Mouse (Mus musculus) left cerebral cortex, adult 2 months (tissue): Measurements from ENCODE around the gene Ints5. TPM values are rescaled to one million over a fixed set of nuclear protein-coding genes. Genes with fewer than 3 reads are reported as not detected.
A peak's percentile ranks its signal among the peaks of the same experiment; 100 is the strongest.
"Not testable (repeated sequence)": the region's sequence is repeated elsewhere in the genome, so short reads cannot be mapped to it uniquely, and the experiment has no call there.

Source experiments
- DNase-seq, 2 experiments: peaks; one replicate each; pipeline ENCODE4 v3.0.0; 2021 to 2022; ENCODE audit warnings: low spot score in 2 of 2, mixed read lengths in 1 of 2; ENCODE audit errors: extremely low spot score in 1 of 2
- H3K27ac ChIP-seq: fragments of 200-600 bp; 2 replicates; pipeline ENCODE4 v1.8.1; 2022
- H3K4me3 ChIP-seq: fragments of 200-600 bp; 2 replicates; pipeline ENCODE4 v1.8.1; 2022
- CTCF ChIP-seq: fragments of 200-600 bp; IDR thresholded peaks from 2 replicates; pipeline ENCODE4 v1.8.1; 2022; ENCODE audit warnings: antibody characterized with exemption, mild to moderate bottlenecking, moderate library complexity
- intact Hi-C: fragments of 180-260 bp; cut with DNase I; formaldehyde crosslinking; loops from one replicate; pipeline ENCODE4 v1.15.1; 2025
- long read RNA-seq, 2 experiments: library from polyadenylated mRNA; stranded (forward); transcript quantifications; one replicate each; pipeline ENCODE4 v2.0.0; 2021; ENCODE audit warnings: borderline mapping rate in 2 of 2
- total RNA-seq, 2 experiments: library from RNA; stranded (reverse); gene quantifications; 2 replicates each; pipeline ENCODE4 v1.2.3; 2021

Gene Ints5
- total RNA-seq: 10 to 100 TPM; 21.7 to 22.9 TPM
- long read RNA-seq, experiment 1, transcript Ints5-201 (2 exons, 3,274 nt): major isoform, 12 of 20 reads
- long read RNA-seq, experiment 1, partial matches to known transcripts: 8 of 20 reads
- long read RNA-seq, experiment 1, other reads (novel, unspliced or antisense): 0 of 20 reads
- long read RNA-seq, experiment 2, partial matches to known transcripts: 3 of 7 reads
- long read RNA-seq, experiment 2, other reads (novel, unspliced or antisense): 0 of 7 reads

DNA sequence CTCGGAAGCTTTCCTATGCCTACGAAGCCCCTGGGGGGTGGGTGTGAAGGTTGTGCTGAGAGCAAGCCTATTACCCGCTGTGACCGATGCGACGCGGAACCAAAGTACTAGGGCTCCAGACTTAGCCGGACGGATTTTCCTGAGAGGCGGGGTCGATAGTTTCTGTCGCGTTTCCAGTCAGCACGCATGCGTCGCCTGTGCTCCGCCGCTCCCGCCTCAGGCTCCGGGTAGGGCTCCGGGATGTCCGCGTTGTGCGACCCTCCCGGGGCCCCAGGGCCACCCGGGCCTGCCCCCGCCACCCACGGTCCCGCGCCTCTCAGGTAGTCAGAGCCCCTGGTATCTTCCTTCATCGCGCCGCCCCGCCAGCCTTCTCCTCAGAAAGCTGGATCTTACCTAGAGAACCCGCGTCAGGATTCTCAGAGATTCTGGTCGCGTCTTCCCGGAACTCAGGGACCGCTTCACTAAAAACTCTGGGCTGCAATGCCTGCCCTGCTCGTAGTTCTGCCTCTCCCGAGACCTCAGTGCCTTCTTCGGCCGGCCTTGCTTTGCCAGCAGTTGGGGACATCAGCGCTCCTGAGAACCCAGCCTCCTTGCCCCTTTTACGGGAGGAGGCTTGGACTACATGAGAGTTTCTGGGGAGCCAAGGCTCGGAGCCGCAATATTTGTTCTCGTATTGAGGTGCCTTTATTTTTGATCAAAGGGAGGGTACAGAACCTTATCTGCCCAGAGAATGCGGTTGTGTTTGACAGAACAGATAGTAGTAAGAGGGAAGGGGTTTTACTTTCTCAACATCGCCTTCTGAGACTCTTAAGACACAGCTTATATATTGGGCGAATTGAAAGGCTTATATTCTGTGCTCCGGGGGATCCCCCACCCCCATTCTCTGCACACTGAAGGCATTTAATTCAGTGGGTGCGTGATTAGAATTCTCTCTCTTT lies at the start of gene Ints5:
TSS of gene Ints5 (plus strand) at position 177 of the 938 bp plus-strand sequence.
- TF ChIP-seq CTCF: no peak
- DNase-seq: peak; percentile 85 to 88
- Histone ChIP-seq H3K4me3 (peak within 1 kb of the TSS; percentile 56), H3K27ac (peak within 1 kb of the TSS; percentile 81)
- intact Hi-C loops: no loop called here

DNA sequence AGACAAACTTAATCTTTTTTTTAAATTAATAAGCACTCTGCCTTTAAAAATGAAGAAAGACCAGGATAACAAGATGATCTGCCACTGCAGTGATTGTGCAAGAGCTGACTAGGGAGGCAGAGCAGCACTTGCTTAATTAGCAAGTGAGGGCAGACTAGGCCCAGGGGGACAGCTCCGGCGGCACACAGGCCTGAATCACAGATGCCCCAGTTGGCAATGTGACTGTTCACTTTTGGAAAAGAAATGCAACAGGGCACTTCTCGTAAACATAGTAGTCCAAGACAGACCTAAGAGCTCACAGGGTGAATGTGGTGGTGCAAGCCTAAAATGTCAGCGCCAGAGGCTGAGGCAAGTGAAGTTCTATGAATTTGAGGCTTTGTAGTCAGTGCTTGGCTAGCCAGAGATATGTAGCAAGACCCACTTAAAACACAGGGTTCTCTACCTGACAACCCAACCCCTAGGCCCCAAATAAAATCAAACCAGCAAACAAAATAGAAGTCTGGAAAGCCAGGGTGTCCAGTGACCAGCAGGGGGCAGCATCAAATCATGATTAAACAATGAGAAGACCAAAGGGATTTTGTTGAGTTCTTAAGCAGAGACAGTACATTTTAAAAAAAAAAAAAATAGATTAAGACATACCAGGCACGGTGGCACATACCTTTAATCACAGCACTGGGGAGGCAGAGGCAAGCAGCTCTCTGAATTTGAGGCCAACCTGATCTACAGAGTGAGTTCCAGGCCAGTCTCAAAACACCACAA lies 48.3 kb upstream of the Ints5 start:
- TF ChIP-seq CTCF: peak; percentile 81
- H3K27ac ChIP-seq: no peak overlapping the region
- no peak overlapping the region for H3K4me3 ChIP-seq
- DNase-seq: peak; percentile 60 to 81
- intact Hi-C loops: loop anchor here (5.0 kb wide), 4 partner anchors 43 to 268 kb away; partner anchors contain the start of genes 1810009A15Rik, Gm49416 and Mta2

DNA sequence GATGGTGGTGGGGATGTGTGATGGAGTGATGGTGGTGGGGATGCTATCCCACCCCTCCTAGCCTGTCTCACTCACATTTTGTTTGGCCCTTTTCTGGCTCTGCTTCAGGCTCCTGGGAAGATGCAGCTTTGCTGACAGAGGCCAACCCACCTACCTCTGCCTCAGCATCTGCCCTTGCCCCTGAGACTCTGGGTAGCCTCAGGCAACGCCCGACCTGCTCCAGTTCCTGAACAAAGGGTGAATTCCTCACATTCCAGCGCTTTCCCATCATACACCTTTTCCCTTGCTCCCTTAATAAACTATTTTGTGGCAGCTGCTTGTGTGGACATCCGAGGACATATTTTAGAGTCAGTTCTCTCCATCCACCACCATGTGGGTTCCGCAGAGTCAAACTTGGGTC lies 44.4 kb upstream of the Ints5 start:
- no peak for TF ChIP-seq CTCF
- DNase-seq: no peak
- intact Hi-C loops: no loop called here
- no peak overlapping the region for H3K4me3 ChIP-seq
- no peak overlapping the region for H3K27ac ChIP-seq

GRCm38 (mm10) chr19:8850402-8850901 lies 42.4 kb upstream of the Ints5 start, which contains the start of gene Lrrn4cl:
Lrrn4cl (plus strand) TSS chr19:8850768.
- no peak for TF ChIP-seq CTCF
- Histone ChIP-seq H3K4me3 (no peak within 1 kb of the TSS), H3K27ac (peak within 1 kb of the TSS; percentile 26; the same call in 1 of the 2 replicates)
- DNase-seq: no peak
- intact Hi-C loops: no loop called here

DNA sequence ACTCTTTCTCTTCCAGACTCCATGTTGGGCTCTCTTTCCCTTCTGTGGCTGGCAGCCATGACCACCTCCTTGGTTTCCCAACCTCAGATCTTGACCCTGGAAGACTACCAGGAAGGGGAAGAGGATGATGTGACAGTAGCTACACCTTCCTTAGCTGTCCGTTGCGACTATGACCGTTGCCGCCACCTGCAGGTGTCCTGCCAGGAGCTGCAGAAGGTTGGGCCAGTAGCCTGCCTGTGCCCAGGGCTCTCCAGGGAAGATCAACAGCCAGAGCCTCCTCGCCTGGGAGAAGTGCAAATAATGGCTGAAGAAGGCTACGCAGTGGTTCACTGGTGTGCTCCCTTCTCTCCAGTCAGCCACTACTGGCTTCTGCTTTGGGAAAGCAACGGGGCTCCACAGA lies 41.2 kb upstream of the Ints5 start:
- peak overlapping the region; percentile 75 for H3K27ac ChIP-seq
- intact Hi-C loops: no loop called here
- H3K4me3 ChIP-seq: no peak overlapping the region
- TF ChIP-seq CTCF: no peak
- no peak for DNase-seq

DNA sequence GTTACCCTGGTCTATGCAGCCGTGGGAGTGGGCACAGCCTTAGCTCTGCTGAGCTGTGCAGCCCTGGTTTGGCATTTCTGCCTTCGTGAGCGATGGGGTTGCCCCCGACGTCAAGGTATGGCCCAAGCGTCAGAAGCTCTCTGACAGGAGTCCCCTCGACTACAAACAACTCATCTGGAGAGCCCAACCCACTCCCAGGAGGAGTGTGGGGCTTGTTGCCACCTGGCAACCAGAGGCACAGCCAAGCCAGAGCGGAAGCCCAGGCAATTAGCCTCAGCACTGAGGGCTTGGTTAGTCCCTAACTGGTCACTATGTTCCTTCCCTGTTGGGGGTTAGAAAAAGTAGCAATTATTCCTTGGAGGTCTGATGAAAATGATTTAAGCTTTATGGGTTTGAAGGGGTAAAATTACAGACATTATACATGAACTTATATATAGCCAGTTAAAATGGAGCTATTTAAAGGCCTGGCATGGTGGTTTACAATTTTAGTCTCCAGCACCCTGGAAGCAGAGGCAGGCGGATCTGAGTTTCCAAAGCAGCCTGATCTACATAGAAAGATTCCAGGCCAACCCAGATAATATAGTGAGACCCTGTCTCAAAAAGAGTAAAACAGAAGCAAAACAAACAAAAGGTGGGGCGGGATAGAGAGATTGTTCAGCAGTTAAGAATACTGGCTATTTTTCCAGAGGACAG lies 40.4 kb upstream of the Ints5 start:
- intact Hi-C loops: no loop called here
- no peak for TF ChIP-seq CTCF
- DNase-seq: no peak
- H3K4me3 ChIP-seq: no peak overlapping the region
- H3K27ac ChIP-seq: peak overlapping the region; percentile 75

GRCm38 (mm10) chr19:8853117-8853516 lies 39.7 kb upstream of the Ints5 start:
- TF ChIP-seq CTCF: no peak

GRCm38 (mm10) chr19:8857689-8858088 lies 35.1 kb upstream of the Ints5 start:
- Histone ChIP-seq H3K4me3 (no peak overlapping the region), H3K27ac (no peak overlapping the region)
- intact Hi-C loops: loop anchor here (5.0 kb wide), 1 partner anchor 255 kb away; no protein-coding TSS in a partner anchor
- DNase-seq: no peak
- peak; percentile 73 for TF ChIP-seq CTCF

More at GRCm38 (mm10) chr19:8853117-8853516, 39.7 kb upstream of the Ints5 start:
- no peak for DNase-seq
- H3K4me3 ChIP-seq: no peak overlapping the region
- peak overlapping the region; percentile 42; the same call in 1 of the 2 replicates for H3K27ac ChIP-seq
- intact Hi-C loops: no loop called here

- intact Hi-C loops: loop anchor here (5.0 kb wide), 1 partner anchor 253 kb away; no protein-coding TSS in a partner anchor
- H3K4me3 ChIP-seq: no peak overlapping the region
- peak; percentile 47 for TF ChIP-seq CTCF
- no peak overlapping the region for H3K27ac ChIP-seq
- DNase-seq: no peak
Observed at GRCm38 (mm10) chr19:8859018-8859417, 33.8 kb upstream of the Ints5 start.

DNA sequence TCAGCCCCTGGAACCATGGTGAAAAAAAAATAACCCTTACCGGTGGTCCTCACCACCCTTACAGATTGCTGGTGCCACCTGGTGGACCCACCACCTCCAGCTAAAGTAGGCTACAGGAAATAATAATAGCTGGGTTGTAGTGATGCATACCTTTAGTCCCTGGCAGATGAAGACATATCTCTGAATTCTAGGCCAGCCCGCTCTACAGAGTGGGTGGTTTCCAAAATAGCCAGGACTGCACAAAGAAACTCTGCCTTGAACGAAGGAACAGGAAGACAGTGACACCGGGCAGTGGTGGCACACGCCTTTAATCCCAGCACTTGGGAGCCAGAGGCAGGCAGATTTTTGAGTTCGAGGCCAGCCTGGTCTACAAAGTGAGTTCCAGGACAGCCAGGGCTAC lies 28.5 kb upstream of the Ints5 start:
- intact Hi-C loops: no loop called here
- no peak overlapping the region for H3K4me3 ChIP-seq
- no peak; the same call in 1 of the 2 replicates for TF ChIP-seq CTCF

GRCm38 (mm10) chr19:8870381-8870780 lies 22.4 kb upstream of the Ints5 start:
- H3K4me3 ChIP-seq, intact Hi-C loops, H3K27ac ChIP-seq, DNase-seq: not testable (repeated sequence)

More for the DNA sequence above, 28.5 kb upstream of the Ints5 start:
- no peak for DNase-seq
- no peak overlapping the region for H3K27ac ChIP-seq
